Mouse (Mus musculus) heart, postnatal 0 days (tissue): ENCODE data around the gene Slc7a15.
A peak's percentile ranks its signal among the peaks of the same experiment; 100 is the strongest.

Source experiments
- CTCF ChIP-seq: IDR thresholded peaks from 2 replicates; pipeline ENCODE4 v1.5.1; 2016; ENCODE audit warnings: antibody characterized with exemption, control low read depth, low read depth
- EP300 ChIP-seq: IDR thresholded peaks from 2 replicates; pipeline ENCODE4 v1.6.1; 2016; ENCODE audit warnings: antibody characterized with exemption, low read depth

DNA sequence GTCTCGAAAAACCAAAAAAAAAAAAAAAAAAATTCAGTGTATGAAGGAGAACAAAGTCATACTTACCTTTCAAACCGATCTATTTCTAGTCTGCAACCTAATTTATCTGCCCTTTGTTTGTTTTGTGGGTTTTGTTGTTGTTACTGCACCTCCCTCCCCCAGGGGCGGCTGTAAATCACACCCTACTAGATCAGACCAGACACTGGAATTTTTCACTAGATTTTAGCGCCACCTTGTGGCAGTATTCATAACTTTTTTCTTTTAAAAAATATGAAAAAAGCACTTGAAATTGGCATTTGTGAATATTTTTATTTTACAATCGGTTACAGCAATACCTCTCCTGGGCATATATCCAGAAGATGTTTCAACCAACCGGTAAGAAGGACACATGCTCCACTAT, 96.3 kb downstream of the Slc7a15 start:
- TF ChIP-seq CTCF, result peak; percentile 44
- TF ChIP-seq EP300, result no peak
